Mouse (Mus musculus) C2C12 (cell line): Measurements from ENCODE around the gene Dhx58.

ENCODE experiments used
- CEBPB ChIP-seq: IDR thresholded peaks from one replicate; pipeline ENCODE4 v1.6.1; 2011; ENCODE audit warnings: low read depth, mild to moderate bottlenecking, control low read depth, moderate library complexity
- CTCF ChIP-seq: IDR thresholded peaks from one replicate; pipeline ENCODE4 v1.5.1; 2011; ENCODE audit not compliant: control insufficient read depth, insufficient read depth, insufficient read length
- MAX ChIP-seq: IDR thresholded peaks from one replicate; pipeline ENCODE4 v1.6.1; 2011; ENCODE audit warnings: mild to moderate bottlenecking, control low read depth
- MYOD1 ChIP-seq: IDR thresholded peaks from one replicate; pipeline ENCODE4 v1.6.1; 2011; ENCODE audit warnings: low read depth; ENCODE audit not compliant: control insufficient read depth, insufficient read length
- USF1 ChIP-seq: IDR thresholded peaks from one replicate; pipeline ENCODE4 v1.6.1; 2011; ENCODE audit warnings: low read depth, mild to moderate bottlenecking, control low read depth, moderate library complexity

DNA sequence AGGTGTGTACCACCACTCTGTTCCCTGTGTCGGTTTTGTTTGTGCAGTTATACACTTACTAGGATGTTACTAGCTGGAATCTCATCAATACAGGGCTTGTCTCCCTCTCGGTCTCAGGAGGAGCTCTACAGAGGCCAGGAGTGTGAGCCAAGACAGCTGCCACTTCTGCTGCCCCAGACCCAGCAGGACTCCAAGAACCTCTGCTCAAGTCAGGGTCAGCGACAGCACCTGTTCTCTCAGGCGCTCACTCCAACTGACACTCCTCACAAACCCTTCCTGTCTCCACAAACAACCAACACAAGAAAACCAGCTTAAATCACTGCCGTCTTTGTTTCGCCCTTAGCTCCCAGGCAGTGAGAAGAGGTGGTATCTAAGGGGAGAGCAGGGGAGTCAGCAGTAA, 24.5 kb upstream of the Dhx58 start:
- TF ChIP-seq CTCF (no peak), USF1 (no peak), MYOD1 (no peak), MAX (no peak), CEBPB (no peak)
